Mouse (Mus musculus) C2C12 (cell line): ENCODE data around the gene Pold2. TPM values are rescaled to one million over a fixed set of nuclear protein-coding genes. Genes with fewer than 3 reads are reported as not detected.

ENCODE experiments used
- H3K27me3 ChIP-seq: one replicate; pipeline ENCODE4 v1.6.1; 2011; ENCODE audit not compliant: control insufficient read depth, insufficient read depth, insufficient read length
- H3K36me3 ChIP-seq: one replicate; pipeline ENCODE4 v1.6.1; 2011; ENCODE audit not compliant: control insufficient read depth, insufficient read depth
- H3K4me3 ChIP-seq: one replicate; pipeline ENCODE4 v1.5.1; 2011; ENCODE audit warnings: mild to moderate bottlenecking, control low read depth; ENCODE audit not compliant: poor library complexity, insufficient read depth, severe bottlenecking
- H3K79me2 ChIP-seq: one replicate; pipeline ENCODE4 v1.6.1; 2011; ENCODE audit not compliant: control insufficient read depth, insufficient read depth
- H3K79me3 ChIP-seq: one replicate; pipeline ENCODE4 v1.6.1; 2011; ENCODE audit warnings: low read depth, control low read depth
- H3ac ChIP-seq: one replicate; pipeline ENCODE3; 2011; ENCODE audit warnings: low read depth; ENCODE audit not compliant: control insufficient read depth, insufficient read length
- CEBPB ChIP-seq: IDR thresholded peaks from one replicate; pipeline ENCODE4 v1.6.1; 2011; ENCODE audit warnings: low read depth, mild to moderate bottlenecking, control low read depth, moderate library complexity
- CTCF ChIP-seq: IDR thresholded peaks from one replicate; pipeline ENCODE4 v1.5.1; 2011; ENCODE audit not compliant: control insufficient read depth, insufficient read depth, insufficient read length
- FOSL1 ChIP-seq: IDR thresholded peaks from one replicate; pipeline ENCODE4 v1.8.0; 2011; ENCODE audit warnings: mild to moderate bottlenecking, low read length; ENCODE audit not compliant: poor library complexity, insufficient read depth, severe bottlenecking
- MAX ChIP-seq: IDR thresholded peaks from one replicate; pipeline ENCODE4 v1.6.1; 2011; ENCODE audit warnings: mild to moderate bottlenecking, control low read depth
- MYOD1 ChIP-seq: IDR thresholded peaks from one replicate; pipeline ENCODE4 v1.6.1; 2011; ENCODE audit warnings: low read depth; ENCODE audit not compliant: control insufficient read depth, insufficient read length
- MYOG ChIP-seq: IDR thresholded peaks from one replicate; pipeline ENCODE4 v1.6.1; 2011; ENCODE audit not compliant: control insufficient read depth, insufficient read length; ENCODE audit errors: extremely low read depth
- USF1 ChIP-seq: IDR thresholded peaks from one replicate; pipeline ENCODE4 v1.6.1; 2011; ENCODE audit warnings: low read depth, mild to moderate bottlenecking, control low read depth, moderate library complexity
- polyA plus RNA-seq: library from polyadenylated mRNA; unstranded; fragments of >200 nt; fragmentation: generic; extraction: Trizol; gene quantifications from one replicate; pipeline ENCODE4 v1.2.1, GENCODE M21; 2012; ENCODE audit warnings: missing spikeins

The Pold2 gene
- polyA plus RNA-seq, 1 experiment = 154 TPM

DNA sequence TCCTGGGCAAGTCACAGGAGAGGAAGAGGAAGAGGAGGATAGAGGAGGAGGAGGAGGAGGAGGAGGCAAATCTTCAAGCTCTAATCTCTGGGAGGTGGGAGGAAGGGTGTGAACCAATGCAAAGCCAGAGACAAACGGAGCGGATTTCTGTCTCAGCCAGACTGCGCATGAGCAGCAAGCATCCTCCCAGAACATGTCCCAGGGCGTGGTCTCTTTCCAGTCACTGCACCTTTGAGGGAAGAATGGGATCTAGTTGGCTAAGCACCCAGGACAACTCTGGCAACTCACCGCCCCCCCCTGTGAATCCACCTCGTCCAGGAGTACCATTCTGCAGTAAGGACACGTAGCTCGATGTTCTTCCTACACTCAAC, 38.1 kb upstream of the Pold2 start:
- no peak for TF ChIP-seq CTCF
- H3K36me3 ChIP-seq = no peaks in the 10 kb centered on the region
- no peak overlapping the region for H3ac ChIP-seq
- no peaks in the 10 kb centered on the region for H3K79me2 ChIP-seq
- no peaks in the 10 kb centered on the region for H3K79me3 ChIP-seq
- H3K4me3 ChIP-seq = no peak overlapping the region
- H3K27me3 ChIP-seq = peaks cover 17% of the 10 kb centered on the region

DNA sequence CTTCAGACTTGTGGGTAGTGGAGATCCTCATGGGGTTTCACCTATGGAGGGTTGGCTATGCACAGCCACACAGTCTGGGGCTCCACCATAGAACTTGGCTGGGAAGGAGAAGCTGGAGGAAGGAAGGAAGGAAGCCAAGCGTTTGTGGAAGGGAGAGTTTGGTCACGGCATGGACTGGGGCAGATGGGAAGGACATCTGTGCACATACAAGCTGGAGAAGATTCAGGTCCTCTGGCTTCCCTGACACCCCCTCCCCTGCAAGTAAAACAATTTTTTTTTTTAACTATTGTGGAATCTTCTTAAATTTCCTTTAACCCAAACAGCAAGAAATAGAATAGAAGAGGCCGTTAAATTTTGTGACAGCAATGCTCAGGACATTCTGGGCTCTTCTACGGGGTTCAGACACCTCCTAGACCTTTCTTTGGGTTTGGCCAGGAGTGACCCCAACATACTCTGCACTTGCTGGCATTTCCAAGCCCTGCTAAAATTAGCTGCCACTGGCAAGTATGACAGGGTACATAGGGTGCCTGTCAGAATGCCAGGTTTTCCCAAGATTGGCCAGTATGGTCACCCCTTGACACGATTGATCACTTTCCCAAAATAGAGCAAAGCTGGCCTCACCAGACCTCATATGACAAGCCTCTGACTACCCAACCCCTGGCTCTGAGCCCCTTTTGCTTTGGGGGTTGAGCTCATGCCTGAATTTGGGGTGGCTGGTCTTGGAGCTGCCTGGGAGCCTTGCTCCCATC, 37.5 kb upstream of the Pold2 start:
- no peak overlapping the region for H3K4me3 ChIP-seq
- H3K27me3 ChIP-seq = peaks cover 17% of the 10 kb centered on the region
- TF ChIP-seq FOSL1 (no peak), MYOD1 (no peak)
- no peaks in the 10 kb centered on the region for H3K79me2 ChIP-seq
- H3K79me3 ChIP-seq = no peaks in the 10 kb centered on the region
- no peaks in the 10 kb centered on the region for H3K36me3 ChIP-seq
- no peak overlapping the region for H3ac ChIP-seq

DNA sequence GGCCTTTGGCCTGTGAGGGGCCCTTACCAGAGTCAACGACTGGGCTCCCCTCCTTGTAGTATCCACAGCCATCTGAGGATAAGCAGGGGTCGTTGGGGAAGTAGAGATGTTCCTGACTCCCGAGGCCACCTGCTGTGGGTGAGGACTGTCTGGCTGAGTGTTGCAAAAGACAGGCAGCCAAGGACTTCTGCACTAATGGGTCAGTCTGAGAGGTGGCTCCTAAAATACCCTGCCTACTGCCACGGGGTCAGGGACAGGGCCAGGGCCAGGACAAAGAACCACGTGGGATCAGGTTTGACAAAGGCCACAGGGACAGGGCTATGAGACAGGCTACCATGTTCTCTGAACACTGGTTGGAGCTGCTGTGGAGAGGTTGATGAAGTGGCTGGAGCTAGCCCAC, 36.8 kb upstream of the Pold2 start:
- H3K36me3 ChIP-seq = no peaks in the 10 kb centered on the region

DNA sequence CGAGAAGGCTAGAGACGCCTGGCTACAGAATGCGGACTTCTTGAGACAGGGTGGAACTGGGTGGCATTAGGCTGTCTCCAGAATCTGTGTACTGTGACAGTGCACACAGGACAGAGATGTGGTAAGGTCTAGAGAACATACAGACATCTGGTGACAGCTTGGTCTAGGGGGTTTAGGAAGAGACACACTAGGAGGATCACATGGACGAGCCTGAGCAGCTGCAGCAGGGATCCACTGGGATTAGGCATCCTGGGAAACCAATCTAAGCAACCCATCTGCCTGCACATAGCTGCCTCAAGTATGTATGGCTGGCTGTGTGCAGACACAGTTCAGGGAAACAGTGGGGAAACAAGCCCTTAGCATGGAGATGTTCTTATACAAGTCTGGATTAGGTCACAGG, 35.8 kb upstream of the Pold2 start:
- Histone ChIP-seq H3K79me3 (no peaks in the 10 kb centered on the region), H3K27me3 (peaks cover 17% of the 10 kb centered on the region), H3ac (no peak overlapping the region), H3K79me2 (no peaks in the 10 kb centered on the region), H3K36me3 (no peaks in the 10 kb centered on the region), H3K4me3 (no peak overlapping the region)
- no peak for TF ChIP-seq MYOG
- TF ChIP-seq CTCF = no peak
- TF ChIP-seq USF1 = no peak
- no peak for TF ChIP-seq MYOD1
- TF ChIP-seq MAX = no peak
- TF ChIP-seq FOSL1 = no peak
- TF ChIP-seq CEBPB = no peak

More for the DNA sequence above, 36.8 kb upstream of the Pold2 start:
- H3K4me3 ChIP-seq = no peak overlapping the region
- H3K79me3 ChIP-seq = no peaks in the 10 kb centered on the region
- H3K27me3 ChIP-seq = peaks cover 17% of the 10 kb centered on the region
- no peaks in the 10 kb centered on the region for H3K79me2 ChIP-seq
- H3ac ChIP-seq = no peak overlapping the region
- TF ChIP-seq MAX (no peak), CTCF (no peak), CEBPB (no peak), FOSL1 (no peak), MYOG (no peak), MYOD1 (no peak), USF1 (no peak)

DNA sequence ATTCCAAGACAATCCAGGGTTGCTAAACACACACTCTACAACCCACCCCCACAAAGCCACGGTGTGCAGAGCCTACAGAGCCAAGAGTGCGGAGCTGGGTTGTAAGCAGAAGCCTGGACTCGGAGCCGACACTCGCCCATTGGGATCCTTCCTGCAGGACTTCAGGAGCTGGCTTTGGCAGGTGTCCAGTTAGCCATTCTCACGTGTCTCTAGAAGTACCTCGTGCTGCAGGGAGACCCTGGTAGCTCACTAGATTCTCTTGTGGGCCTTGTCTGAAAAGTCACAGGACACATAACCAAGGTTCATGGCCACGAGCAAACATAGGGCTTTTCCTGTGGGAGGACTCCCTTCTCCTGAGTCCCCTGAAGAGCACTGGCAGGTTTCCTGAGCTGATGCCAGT, 35.2 kb upstream of the Pold2 start:
- Histone ChIP-seq H3K79me3 (no peaks in the 10 kb centered on the region), H3K4me3 (no peak overlapping the region), H3K79me2 (no peaks in the 10 kb centered on the region), H3K27me3 (peaks cover 17% of the 10 kb centered on the region), H3ac (no peak overlapping the region), H3K36me3 (no peaks in the 10 kb centered on the region)
- no peak for TF ChIP-seq MAX
- TF ChIP-seq MYOD1 = no peak
- no peak for TF ChIP-seq CEBPB
- TF ChIP-seq FOSL1 = no peak
- TF ChIP-seq USF1 = no peak
- no peak for TF ChIP-seq CTCF
- no peak for TF ChIP-seq MYOG

DNA sequence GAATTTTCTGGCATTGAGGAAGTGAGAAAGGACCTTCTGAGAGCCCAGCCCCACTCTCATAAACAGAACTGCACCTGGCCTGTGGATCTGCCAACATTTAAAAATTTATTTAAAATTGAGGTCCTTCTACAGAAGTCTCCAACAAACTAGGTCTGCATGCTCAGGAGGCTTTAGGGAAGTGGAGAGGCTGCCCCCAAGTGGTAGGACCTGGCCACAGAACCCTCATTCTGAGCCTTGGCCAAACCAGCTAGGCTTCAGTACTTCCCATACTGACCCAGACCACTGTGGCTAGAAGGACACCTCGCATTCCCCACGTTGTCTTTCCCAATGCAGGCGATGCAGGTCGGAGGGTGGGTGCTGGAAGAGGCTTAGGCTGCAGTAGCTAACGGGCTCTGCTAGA, 34.5 kb upstream of the Pold2 start:
- Histone ChIP-seq H3K36me3 (no peaks in the 10 kb centered on the region), H3K79me3 (no peaks in the 10 kb centered on the region), H3K27me3 (peaks cover 17% of the 10 kb centered on the region), H3K79me2 (no peaks in the 10 kb centered on the region), H3K4me3 (no peak overlapping the region), H3ac (no peak overlapping the region)
- TF ChIP-seq CTCF (peak; percentile 73), MYOD1 (no peak)

DNA sequence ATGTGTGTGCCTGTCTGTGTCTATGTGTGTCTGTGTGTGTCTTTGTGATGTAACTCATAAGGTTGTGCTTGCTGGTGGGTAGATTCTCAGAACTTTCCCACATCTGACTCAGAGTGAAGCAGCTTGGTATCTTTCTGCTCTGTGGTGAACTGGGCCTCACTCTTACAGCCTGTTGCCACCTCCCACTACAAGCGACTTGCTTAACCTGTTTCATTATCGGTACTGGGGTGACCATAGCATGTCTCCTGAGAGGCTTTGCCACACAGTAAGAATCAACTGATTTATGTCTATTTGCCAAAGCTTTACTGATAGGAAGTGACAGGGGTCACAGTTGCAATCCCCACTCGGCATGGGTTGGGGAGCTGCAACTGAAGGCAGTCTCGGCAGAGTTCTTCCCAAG, 30.6 kb upstream of the Pold2 start:
- no peaks in the 10 kb centered on the region for H3K27me3 ChIP-seq
- H3K36me3 ChIP-seq = no peaks in the 10 kb centered on the region
- no peak overlapping the region for H3ac ChIP-seq
- no peak for TF ChIP-seq CEBPB
- no peak for TF ChIP-seq MAX
- TF ChIP-seq CTCF = no peak
- TF ChIP-seq MYOG = no peak
- no peak for TF ChIP-seq USF1
- TF ChIP-seq MYOD1 = no peak
- no peak for TF ChIP-seq FOSL1
- no peaks in the 10 kb centered on the region for H3K79me2 ChIP-seq
- H3K4me3 ChIP-seq = no peak overlapping the region
- H3K79me3 ChIP-seq = no peaks in the 10 kb centered on the region
